Mouse (Mus musculus) lung, adult 2 months (tissue): Measurements from ENCODE around the gene Rasgef1c. TPM values are rescaled to one million over a fixed set of nuclear protein-coding genes. Genes with fewer than 3 reads are reported as not detected.

ENCODE experiments used
- DNase-seq: peaks from one replicate; pipeline ENCODE4 v3.0.0; 2022
- H3K4me1 ChIP-seq: fragments of 200-500 bp; 2 replicates; pipeline ENCODE4 v1.6.1; 2011; ENCODE audit warnings: low read length; ENCODE audit not compliant: control insufficient read depth, insufficient read depth
- H3K4me3 ChIP-seq: fragments of 200-500 bp; replicated peaks from 2 replicates; pipeline ENCODE3; 2011; ENCODE audit warnings: low read depth, mild to moderate bottlenecking, control low read depth, low read length; ENCODE audit errors: extremely low read depth
- CTCF ChIP-seq: fragments of 200-500 bp; IDR thresholded peaks from 2 replicates; pipeline ENCODE4 v1.5.1; 2011; ENCODE audit warnings: mild to moderate bottlenecking, low read length, control low read depth; ENCODE audit not compliant: insufficient read depth
- POLR2A ChIP-seq: fragments of 200-500 bp; IDR thresholded peaks from 2 replicates; pipeline ENCODE4 v1.6.1; 2011; ENCODE audit warnings: low read depth, mild to moderate bottlenecking, control low read depth, low read length, borderline replicate concordance; ENCODE audit errors: extremely low read depth
- whole genome bisulfite sequencing: fragments of 180-500 bp; shearing (Covaris S2); methylation state at CpG from one replicate; pipeline ENCODE4 v1.1.7; 2018; 5-methylcytosine and 5-hydroxymethylcytosine counted together
- polyA plus RNA-seq: library from polyadenylated mRNA; depleted of rRNA; stranded (reverse); fragments of >200 nt; gene quantifications from 2 replicates; pipeline ENCODE4 v1.2.3, GENCODE M21; 2012; rRNA removed

Rasgef1c gene
- polyA plus RNA-seq, 1 experiment, result 0.91 TPM

DNA sequence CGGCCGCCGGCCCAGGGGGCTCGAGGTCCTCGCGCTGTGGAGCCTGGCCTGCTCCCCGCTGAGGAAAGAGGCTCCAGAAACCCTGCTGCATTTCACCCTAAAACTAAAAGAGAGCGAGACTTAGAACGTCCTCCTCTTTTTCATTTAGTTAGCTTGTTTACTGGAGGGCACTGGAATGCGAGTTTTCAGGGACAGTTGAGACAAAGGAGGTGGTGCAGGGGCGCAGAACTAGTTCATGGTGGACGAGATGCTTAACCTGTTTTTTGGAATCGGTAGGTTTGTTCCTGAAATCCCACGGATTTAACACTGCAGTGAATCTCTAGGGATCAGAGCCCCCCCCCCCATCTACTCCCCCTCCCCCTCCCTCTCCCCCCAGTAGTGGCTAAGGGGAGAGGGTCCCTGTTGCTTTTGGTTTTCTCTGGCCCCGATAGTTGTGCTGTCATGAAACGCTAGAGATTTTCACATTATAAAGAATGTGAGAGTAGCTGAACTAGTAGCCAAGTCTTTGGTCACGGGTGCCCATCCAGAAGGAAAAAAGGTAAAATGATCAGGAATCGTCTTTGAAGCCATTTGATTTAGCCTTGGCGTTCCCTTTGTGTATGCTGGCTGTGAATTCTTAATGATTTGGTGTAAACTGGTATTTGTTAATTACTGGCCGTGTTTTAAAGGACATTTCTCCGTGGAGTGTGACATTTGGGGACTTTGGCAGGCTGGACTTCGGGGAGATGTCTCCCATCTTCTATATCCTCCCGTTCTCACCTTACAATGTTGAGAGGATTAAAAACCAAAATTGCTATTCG is 124.3 kb downstream of the Rasgef1c start:
- H3K4me1 ChIP-seq, result peaks cover 12% of the 10 kb centered on the region
- no peak for DNase-seq
- 3% methylated on average over 24 of the region's 24 CpGs for WGBS
- H3K4me3 ChIP-seq, result peak overlapping the region; percentile 82
- TF ChIP-seq POLR2A, result no peak
- TF ChIP-seq CTCF, result no peak

DNA sequence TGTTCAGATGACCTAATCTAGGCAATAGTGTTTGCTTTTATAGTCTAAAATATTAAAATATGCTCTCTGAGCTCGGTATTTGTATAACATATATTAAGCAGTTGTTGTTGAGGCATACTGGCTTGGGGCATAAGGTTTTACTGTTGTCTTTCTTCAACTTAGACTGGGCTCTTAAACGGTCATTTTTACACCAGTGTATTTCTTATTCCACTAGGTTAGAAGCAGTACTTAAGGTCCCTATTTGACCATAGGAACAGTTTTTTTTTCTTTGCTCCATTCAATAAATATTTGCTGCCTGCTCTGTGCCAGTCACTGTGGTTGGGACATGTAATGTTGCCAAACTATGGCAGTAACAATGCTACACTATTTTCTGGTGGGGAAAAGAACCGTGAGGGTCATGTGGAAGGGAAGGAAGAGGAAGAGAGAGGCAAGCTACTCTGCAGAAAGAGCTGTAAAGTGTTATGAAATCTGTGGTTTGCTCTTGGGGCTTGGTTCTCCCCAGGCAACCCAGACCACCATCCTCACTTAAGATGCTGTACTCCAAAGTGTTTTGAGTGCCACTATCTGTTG is 125.0 kb downstream of the Rasgef1c start:
- no peak for TF ChIP-seq POLR2A
- no peak for TF ChIP-seq CTCF
- 12% methylated on average over 3 of the region's 3 CpGs for WGBS
- Histone ChIP-seq H3K4me1 (peaks cover 12% of the 10 kb centered on the region), H3K4me3 (peak overlapping the region; percentile 20)
- peak; percentile 6 for DNase-seq

DNA sequence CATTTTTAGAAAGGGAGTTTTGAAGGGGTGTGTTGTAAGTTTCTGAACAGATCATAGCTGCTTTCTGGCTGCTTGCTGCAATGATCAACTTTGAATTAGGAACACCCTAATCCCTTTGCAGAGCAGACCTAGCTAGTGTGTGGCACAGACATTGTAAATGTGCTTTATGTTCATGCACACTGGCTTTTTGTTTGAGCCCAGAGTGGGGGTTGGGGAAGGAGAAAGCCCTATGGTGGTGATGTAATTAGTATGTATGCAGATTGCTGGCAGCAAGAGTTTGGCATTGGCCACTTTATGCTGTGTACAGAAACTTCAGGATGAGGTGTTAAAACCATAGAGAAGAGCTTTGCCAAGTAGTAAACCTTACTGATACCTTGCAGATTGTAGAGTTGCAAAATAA is 126.8 kb downstream of the Rasgef1c start:
- Histone ChIP-seq H3K4me3 (no peak overlapping the region), H3K4me1 (peaks cover 12% of the 10 kb centered on the region)
- no peak for DNase-seq
- TF ChIP-seq CTCF (no peak), POLR2A (no peak)

Other genes starting within 250 kb of the Rasgef1c start
- gene Scgb3a1, start 238.2 kb upstream of the Rasgef1c start, polyA plus RNA-seq, result 2,792 and 3,426 TPM in 2 replicates
- gene Cnot6, start 189.1 kb upstream of the Rasgef1c start, polyA plus RNA-seq, result 9.5 and 15.3 TPM in 2 replicates
- 7.0 and 8.8 TPM in 2 replicates for gene Gfpt2, start 107.7 kb upstream of the Rasgef1c start, polyA plus RNA-seq
- 18.5 and 22.9 TPM in 2 replicates for gene Mapk9, start 55.1 kb upstream of the Rasgef1c start, polyA plus RNA-seq
- 38.9 and 47.4 TPM in 2 replicates for gene Rnf130, start 123.5 kb downstream of the Rasgef1c start, polyA plus RNA-seq
- gene Tbc1d9b, start 229.6 kb downstream of the Rasgef1c start, polyA plus RNA-seq, result 66.1 and 68.4 TPM in 2 replicates